Mouse (Mus musculus): ENCODE measurements around the gene Ppp6r3.
A peak's percentile ranks its signal among the peaks of the same experiment; 100 is the strongest.

Ppp6r3 gene

DNA sequence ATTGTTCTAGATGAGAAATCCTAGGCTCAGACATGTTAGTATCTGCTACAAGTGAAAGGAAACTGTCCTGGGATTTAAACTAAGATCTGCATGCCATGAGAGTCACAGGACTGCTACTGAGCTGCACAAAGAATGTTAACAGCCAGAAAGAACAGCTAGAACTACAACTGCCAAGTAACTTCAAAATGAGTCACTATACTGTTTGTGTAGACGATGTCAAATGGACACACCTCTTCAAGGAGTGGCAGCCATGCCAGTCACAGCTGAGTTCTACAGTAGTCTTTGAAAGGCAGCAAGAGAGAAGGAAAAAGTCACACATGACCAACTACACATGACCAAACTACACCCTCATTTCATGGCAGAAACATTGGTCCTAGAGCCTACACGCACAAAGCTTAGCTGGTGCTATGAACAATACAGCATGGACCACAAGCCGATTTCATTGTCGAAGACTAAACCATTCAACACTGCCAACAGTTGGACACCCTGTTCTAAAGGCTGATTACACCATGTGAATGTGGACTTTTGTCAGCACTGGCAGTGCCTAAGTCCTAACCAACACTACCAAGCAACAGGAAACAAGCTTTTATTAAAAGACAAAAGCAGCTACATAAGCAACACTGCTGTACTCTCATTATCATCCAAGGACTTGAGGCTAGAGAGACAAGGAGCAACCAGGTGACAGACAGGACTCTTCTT, 55.9 kb downstream of the Ppp6r3 start:
- no peak for DNase-seq (ENCODE audit: low spot score)

GRCm38 (mm10) chr19:3497216-3497615, 78.3 kb downstream of the Ppp6r3 start:
- no peak for DNase-seq (ENCODE audit: low spot score)

GRCm38 (mm10) chr19:3489826-3490225, 85.7 kb downstream of the Ppp6r3 start:
- DNase-seq (ENCODE audit: low spot score) = no peak

GRCm38 (mm10) chr19:3482831-3483230, 92.7 kb downstream of the Ppp6r3 start:
- DNase-seq (ENCODE audit: low spot score) = no peak

- no peak for DNase-seq (ENCODE audit: low spot score)
Observed at GRCm38 (mm10) chr19:3480101-3480500, 95.4 kb downstream of the Ppp6r3 start.

DNA sequence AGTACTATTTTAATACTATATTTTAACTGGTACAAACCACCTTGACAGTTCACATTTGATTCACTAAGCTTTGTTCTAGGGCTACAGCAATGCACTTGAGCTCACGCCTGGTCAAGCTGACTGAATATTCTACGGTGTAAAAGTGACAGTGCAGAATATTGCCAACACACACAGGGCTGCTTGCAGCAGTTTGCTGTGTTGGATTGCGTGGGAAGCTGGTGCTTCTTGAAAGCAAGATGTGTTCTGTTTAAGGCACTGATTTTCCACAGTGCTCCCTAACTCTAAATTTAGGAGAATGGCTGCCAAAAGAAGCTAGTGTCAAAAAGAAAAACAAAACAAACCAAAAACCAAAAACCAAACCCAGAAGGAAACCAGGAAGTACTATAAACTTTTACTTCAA, 98.6 kb downstream of the Ppp6r3 start:
- DNase-seq (ENCODE audit: low spot score) = no peak

GRCm38 (mm10) chr19:3471218-3471617, 104.3 kb downstream of the Ppp6r3 start:
- DNase-seq (ENCODE audit: low spot score) = no peak

- DNase-seq (ENCODE audit: low spot score) = no peak
Observed at GRCm38 (mm10) chr19:3467574-3467973, 108.0 kb downstream of the Ppp6r3 start.

DNA sequence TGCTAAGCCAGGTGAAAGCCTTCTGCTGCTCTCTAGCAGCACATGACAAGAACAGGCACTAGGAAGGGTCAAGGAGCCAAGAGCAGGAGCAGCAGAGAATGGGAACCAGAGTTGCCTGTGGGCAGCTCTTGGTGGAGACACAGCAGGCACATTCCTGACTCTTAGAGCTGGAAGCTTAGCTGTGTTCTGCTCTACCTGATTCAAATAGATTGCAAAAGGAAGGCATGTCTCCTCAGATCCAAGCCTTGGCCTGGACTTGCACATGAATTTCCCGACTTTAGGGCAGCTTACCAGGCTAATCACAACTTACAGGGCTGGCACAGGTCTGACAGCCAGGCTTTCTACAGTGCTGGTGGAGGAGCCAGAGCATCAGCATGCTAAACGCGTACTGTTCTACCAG, 115.6 kb downstream of the Ppp6r3 start:
- DNase-seq (ENCODE audit: low spot score) = no peak

GRCm38 (mm10) chr19:3458331-3459099, 117.0 kb downstream of the Ppp6r3 start:
- DNase-seq (ENCODE audit: low spot score) = no peak

- DNase-seq (ENCODE audit: low spot score) = no peak
Observed at GRCm38 (mm10) chr19:3457700-3458099, 117.8 kb downstream of the Ppp6r3 start.

GRCm38 (mm10) chr19:3451649-3452048, 123.9 kb downstream of the Ppp6r3 start:
- no peak for DNase-seq (ENCODE audit: low spot score)

DNA sequence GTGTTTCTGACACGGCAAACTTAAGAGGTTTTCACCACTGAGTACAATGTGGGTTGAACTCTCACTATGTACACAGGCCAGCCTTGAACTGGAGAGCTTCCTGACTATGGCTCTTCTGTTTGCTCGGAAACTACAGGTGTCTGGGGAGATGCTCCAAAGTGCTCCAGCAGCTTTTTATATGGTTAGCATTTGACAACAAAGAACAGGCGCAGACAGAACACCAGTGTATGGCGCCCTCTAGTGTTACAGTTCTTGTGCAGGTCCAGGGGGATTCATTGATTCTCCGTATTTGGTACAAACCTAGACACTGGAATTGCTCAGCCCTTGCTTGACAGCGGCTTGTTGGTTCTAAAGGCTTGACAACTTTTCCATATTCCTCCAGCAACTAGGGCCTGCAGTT, 124.4 kb downstream of the Ppp6r3 start:
- peak; percentile 45 for DNase-seq (ENCODE audit: low spot score)

DNA sequence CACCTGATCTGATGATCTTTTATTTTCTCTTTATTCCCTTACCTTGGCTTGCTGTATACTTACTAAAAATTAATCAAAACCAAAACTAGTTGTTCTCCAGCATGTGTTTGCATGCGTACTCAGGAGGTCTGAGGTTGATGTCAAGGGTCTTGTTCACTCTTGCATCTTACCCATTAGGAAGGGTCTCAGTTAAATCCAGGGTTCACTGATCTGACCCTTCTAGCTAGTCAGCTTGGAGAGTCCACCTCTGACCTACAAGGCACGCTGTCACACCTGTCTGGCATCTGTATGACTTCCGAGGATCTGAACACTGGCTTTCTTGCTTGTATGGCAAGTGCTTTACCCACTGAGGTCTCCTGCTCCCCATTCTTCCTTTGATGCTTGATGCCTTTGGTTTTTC, 124.8 kb downstream of the Ppp6r3 start:
- no peak for DNase-seq (ENCODE audit: low spot score)

- no peak for DNase-seq (ENCODE audit: low spot score)
Observed at GRCm38 (mm10) chr19:3449248-3449647, 126.3 kb downstream of the Ppp6r3 start.

DNA sequence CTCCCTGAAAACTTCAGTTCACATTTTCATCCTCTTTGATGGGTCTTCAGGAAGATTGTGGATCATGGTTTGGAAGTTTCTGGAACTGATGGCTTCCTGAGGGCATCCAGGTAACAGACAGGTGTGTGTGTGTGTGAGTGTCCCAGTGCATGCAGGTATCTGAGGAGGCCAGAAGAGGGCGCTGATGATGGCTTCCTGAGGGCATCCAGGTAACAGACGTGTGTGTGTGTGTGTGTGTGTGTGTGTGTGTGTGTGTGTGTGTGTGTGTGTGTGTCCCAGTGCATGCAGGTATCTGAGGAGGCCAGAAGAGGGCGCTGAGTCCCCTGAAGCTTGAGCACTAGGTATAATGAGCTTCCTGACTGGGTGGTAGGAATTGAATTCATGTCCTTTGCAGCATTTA, 128.2 kb downstream of the Ppp6r3 start:
- DNase-seq (ENCODE audit: low spot score) = no peak

- no peak for DNase-seq (ENCODE audit: low spot score)
Observed at GRCm38 (mm10) chr19:3441092-3441491, 134.5 kb downstream of the Ppp6r3 start.

- no peak for DNase-seq (ENCODE audit: low spot score)
Observed at GRCm38 (mm10) chr19:3440667-3441066, 134.9 kb downstream of the Ppp6r3 start.

DNA sequence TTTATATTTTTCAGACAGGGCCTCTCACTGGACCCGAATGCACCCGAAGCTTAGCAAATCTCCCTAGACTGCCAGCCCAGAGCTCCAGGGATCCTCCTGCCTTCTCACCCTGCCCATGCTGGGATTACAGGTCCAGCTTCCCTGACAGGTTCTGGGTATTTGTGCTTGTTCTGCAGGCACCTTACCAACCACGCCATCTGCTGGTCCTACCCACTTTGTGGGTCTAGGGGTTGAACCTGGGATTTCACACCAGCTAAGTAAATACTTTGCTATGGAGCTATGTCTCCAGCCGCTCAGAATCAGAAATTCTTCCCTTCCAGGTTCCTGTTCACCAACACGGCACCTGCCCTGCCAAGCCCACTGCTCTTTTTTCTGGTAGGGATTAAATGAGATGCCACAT, 137.6 kb downstream of the Ppp6r3 start:
- no peak for DNase-seq (ENCODE audit: low spot score)

GRCm38 (mm10) chr19:3436840-3437239, 138.7 kb downstream of the Ppp6r3 start:
- DNase-seq (ENCODE audit: low spot score) = no peak

- no peak for DNase-seq (ENCODE audit: low spot score)
Observed at GRCm38 (mm10) chr19:3435824-3436223, 139.7 kb downstream of the Ppp6r3 start.

GRCm38 (mm10) chr19:3434641-3435040, 140.9 kb downstream of the Ppp6r3 start:
- no peak for DNase-seq (ENCODE audit: low spot score)

DNA sequence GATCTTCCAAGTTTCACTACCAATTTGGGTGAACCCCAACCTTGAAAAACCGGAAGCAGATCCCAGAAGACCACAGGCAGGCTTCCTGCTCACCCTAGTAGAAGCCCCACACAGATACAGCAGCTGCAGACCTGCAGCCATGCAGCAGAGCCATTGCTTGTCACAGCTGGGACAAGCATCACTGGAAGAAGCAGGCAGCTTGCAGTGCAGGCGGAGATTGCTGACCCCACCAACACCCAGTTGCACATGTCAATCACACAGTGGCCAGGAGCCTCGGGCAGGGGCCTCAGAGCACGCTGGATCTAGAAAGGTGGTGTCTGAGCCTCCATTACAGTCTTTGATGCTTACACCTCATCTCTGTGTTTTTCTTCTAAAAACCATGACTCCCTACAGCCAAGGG, 141.4 kb downstream of the Ppp6r3 start:
- no peak for DNase-seq (ENCODE audit: low spot score)

DNA sequence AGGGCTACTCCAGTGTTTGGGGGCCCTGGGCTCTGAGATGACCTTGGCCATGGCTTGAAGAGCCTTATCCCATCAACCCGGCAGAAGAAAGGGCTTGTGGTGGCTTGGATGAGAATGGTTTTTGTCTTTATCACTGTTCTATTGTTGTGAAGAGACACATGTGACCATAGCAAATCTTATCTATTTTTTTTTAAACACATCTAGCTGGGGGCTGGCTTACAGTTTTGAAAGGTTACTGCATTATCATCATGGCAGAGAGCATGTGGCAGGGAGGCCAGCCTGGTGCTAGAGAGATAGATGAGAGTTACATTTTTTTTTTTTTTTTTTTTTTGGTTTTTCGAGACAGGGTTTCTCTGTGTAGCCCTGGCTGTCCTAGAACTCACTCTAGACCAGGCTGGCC, 143.6 kb downstream of the Ppp6r3 start:
- DNase-seq (ENCODE audit: low spot score) = no peak

Measured in yolk sac, embryonic 10.5 days (tissue).